Mouse (Mus musculus) ES-Bruce4 (cell line): Measurements from ENCODE around the gene Rasgrf2.

Experiments
- CTCF ChIP-seq: IDR thresholded peaks from one replicate; pipeline ENCODE4 v1.8.1; 2011; ENCODE audit warnings: low read depth, low read length
- EP300 ChIP-seq: IDR thresholded peaks from 2 replicates; pipeline ENCODE4 v1.6.1; 2011; ENCODE audit warnings: low read depth, low read length; ENCODE audit not compliant: insufficient read depth
- POLR2A ChIP-seq: IDR thresholded peaks from one replicate; pipeline ENCODE4 v1.8.1; 2011; ENCODE audit warnings: low read length; ENCODE audit not compliant: insufficient read depth

DNA sequence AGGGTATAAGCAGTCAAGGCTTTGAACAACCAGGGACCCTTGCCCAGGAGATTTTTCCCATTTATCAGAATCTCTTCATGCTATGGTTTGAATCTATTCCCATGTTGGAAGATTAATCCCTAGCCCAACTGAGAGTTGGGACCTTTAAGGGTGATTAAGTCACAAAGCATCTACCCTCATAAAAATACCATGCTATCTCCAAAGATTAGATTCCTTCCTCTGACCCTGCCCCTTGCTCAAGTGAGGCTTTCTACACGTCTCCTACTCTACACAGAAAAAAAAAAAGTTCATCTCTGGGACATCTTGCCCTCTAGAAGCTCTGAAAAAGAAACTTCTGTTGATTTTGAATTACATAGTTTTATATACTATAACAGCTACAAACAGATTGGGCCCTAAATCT, 154.5 kb downstream of the Rasgrf2 start:
- TF ChIP-seq EP300 (no peak), CTCF (no peak), POLR2A (no peak)
